Mouse (Mus musculus) bone marrow, adult 2 months (tissue): ENCODE measurements around the gene Nyap1.
A peak's percentile ranks its signal among the peaks of the same experiment; 100 is the strongest.

Experiments
- CTCF ChIP-seq: fragments of 200-500 bp; IDR thresholded peaks from 2 replicates; pipeline ENCODE4 v1.5.1; 2011; ENCODE audit warnings: low read length, control low read depth; ENCODE audit not compliant: control insufficient read depth, insufficient read depth
- POLR2A ChIP-seq: fragments of 200-500 bp; IDR thresholded peaks from 2 replicates; pipeline ENCODE4 v1.6.1; 2011; ENCODE audit warnings: low read depth, mild to moderate bottlenecking, control low read depth, low read length, borderline replicate concordance; ENCODE audit not compliant: control insufficient read depth

DNA sequence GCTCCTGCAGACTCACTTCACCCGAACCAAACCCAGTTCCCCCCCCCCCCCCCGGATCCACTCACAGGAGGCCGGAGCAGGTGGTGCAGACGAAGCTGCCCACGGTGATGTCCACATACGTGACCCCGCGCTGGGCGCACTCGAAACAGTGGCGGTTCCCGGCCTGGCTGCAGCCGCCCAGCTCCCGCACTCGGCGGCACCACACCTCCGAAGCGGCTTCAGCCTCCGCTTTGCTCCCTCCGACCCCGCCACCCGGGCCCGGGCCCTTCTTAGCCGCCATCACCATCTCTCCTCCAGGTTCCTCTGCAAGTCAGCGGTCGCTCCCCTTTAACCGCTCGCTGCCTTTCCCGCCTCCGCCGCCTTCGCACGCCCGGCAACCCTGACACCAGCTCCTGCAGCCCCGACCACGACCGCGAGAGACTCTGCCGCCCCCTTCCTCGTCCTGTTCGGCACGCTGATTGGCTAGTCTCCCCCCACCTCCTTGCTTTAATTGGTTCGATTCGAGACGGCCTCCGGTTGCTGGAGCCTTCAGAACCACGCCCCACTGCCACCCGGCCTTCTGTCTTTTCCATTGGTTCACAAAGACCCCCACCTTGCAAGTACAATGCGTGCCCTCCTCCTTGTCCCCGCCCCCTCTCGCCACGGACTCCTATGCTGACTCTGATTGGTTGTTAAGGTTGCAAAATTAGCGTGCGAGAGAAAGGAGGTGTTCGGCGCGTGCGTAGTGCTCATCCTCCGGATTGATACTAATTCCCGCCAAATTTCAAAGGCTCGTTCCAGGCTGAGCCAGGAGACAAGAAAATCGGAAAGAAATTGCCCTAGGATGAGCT lies 56.9 kb downstream of the Nyap1 start, which contains the start of gene Agfg2:
- peak; percentile 76; the same call in 1 of the 2 replicates for TF ChIP-seq POLR2A
- no peak for TF ChIP-seq CTCF
